In the genomic region with DNA sequence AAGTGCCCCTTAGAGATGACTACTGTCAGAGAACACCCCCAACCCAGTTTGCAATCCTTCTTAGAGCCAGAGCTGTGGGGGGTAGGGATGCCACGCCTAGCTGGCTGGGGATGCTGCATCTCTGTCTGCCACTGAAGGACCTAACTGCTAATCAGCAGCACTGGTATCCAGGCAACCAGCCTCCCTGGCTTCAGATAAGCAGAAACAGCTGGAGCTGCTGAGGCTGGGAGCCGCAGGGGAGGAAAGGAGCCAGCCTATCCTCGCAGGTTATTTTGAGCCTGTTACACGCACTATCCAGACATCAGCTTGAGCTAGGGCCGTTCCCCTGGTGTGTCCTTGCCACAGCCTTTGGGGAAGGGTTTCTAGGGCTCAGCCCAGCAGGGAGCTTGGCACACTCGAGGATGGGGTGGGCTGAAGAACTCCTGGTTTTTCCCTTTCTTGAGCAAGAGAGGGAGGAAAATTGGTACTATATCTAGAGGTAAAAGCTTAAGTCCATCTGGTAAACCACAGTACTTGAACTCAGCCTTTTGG, we compare ENCODE assay signal across 8 mouse cellular contexts.
DNase-seq lines count a peak whose midpoint lies in the region; ATAC-seq and TF ChIP-seq lines count a peak whose summit lies in the region.

No protein-coding gene starts in this region.

- no peak overlapping the region for H3K4me3 ChIP-seq in cerebellum, adult 2 months (replicated peaks; ENCODE audit: insufficient read depth, low read depth, low read length)
- no peak overlapping the region for H3K4me3 ChIP-seq in G1E (ENCODE audit: low read depth, low read length)
- H3K4me3 ChIP-seq in forebrain, embryonic 10.5 days: peak overlapping the region; percentile 2; the same call in 1 of the 2 replicates
- H3K4me3 ChIP-seq in heart, embryonic 14.5 days (ENCODE audit: control insufficient read depth in 1 of 2, insufficient read depth in 1 of 2, low read depth in 1 of 2, low read length in 2 of 2): no peak overlapping the region
- no peak overlapping the region for H3K4me3 ChIP-seq in neural tube, embryonic 12.5 days

- intact Hi-C loops in left cerebral cortex, postnatal 4 days (cut with DNase I): no loop called here

- no peak for TF ChIP-seq POLR2A in cerebellum, adult 2 months (IDR thresholded peaks at IDR 0.05; ENCODE audit: borderline replicate concordance, insufficient read depth, low read length)

- peak; percentile 70 for ATAC-seq in G1E (ENCODE audit: extremely low read depth, insufficient number of reproducible peaks, low FRiP score, poor library complexity, severe bottlenecking)
- ATAC-seq in heart, embryonic 14.5 days (ENCODE audit: insufficient number of reproducible peaks, insufficient read depth, low FRiP score, low read depth): peak; percentile 71
- peak; percentile 81 for ATAC-seq in neural tube, embryonic 12.5 days (ENCODE audit: low FRiP score, low read depth)

- H3K4me1 ChIP-seq in cerebellum, adult 2 months (ENCODE audit: control insufficient read depth, insufficient read depth, low read length): peaks cover 37% of the 10 kb centered on the region
- peaks cover 5% of the 10 kb centered on the region for H3K4me1 ChIP-seq in G1E (ENCODE audit: insufficient read depth, low read depth, low read length)
- H3K4me1 ChIP-seq in forebrain, embryonic 10.5 days: peaks cover 72% of the 10 kb centered on the region
- peaks cover 39 to 57% of the 10 kb centered on the region in 2 experiments for H3K4me1 ChIP-seq in heart, embryonic 14.5 days (ENCODE audit: control insufficient read depth in 2 of 2, insufficient read depth in 2 of 2, low read length in 2 of 2)
- peaks cover 42% of the 10 kb centered on the region for H3K4me1 ChIP-seq in neural tube, embryonic 12.5 days

- no peaks in the 10 kb centered on the region for H3K36me3 ChIP-seq in G1E (replicated peaks)
- H3K36me3 ChIP-seq in forebrain, embryonic 10.5 days (replicated peaks): no peaks in the 10 kb centered on the region
- H3K36me3 ChIP-seq in heart, embryonic 14.5 days (ENCODE audit: control insufficient read depth, insufficient read depth, low read length): no peaks in the 10 kb centered on the region
- H3K36me3 ChIP-seq in neural tube, embryonic 12.5 days: no peaks in the 10 kb centered on the region

- TF ChIP-seq CTCF in cerebellum, adult 2 months (IDR thresholded peaks at IDR 0.05; ENCODE audit: borderline replicate concordance, insufficient read depth, low read depth, low read length): no peak
- no peak for TF ChIP-seq CTCF in G1E (IDR thresholded peaks at IDR 0.05; ENCODE audit: low read depth, low read length)

- peak overlapping the region; percentile 31 for H3K4me2 ChIP-seq in heart, embryonic 14.5 days (ENCODE audit: low read length)
- peak overlapping the region; percentile 33 for H3K4me2 ChIP-seq in neural tube, embryonic 12.5 days (replicated peaks)

- H3K9ac ChIP-seq in heart, embryonic 14.5 days (ENCODE audit: low read length): peak overlapping the region; percentile 65
- peak overlapping the region; percentile 9; the same call in 1 of the 2 replicates for H3K9ac ChIP-seq in neural tube, embryonic 12.5 days

- WGBS in cerebellum, adult 2 months: 4% methylated on average over 6 of the region's 6 CpGs
- 0% methylated on average over 6 of the region's 6 CpGs for WGBS in forebrain, embryonic 10.5 days
- whole genome bisulfite sequencing in heart, embryonic 14.5 days: 7% methylated on average over 6 of the region's 6 CpGs
- WGBS in neural tube, embryonic 12.5 days: 5% methylated on average over 6 of the region's 6 CpGs

- peak overlapping the region; percentile 89 for H3K27ac ChIP-seq in cerebellum, adult 2 months (ENCODE audit: insufficient read depth, low read length)
- H3K27ac ChIP-seq in forebrain, embryonic 10.5 days: peak overlapping the region; percentile 80
- peak overlapping the region; percentile 94 to 98 for H3K27ac ChIP-seq in heart, embryonic 14.5 days (replicated peaks in 1 of 2; ENCODE audit: control insufficient read depth in 1 of 2, insufficient read depth in 1 of 2, low read depth in 2 of 2, low read length in 2 of 2)
- peak overlapping the region; percentile 87 for H3K27ac ChIP-seq in neural tube, embryonic 12.5 days

- peak in 1 of 2 experiments; percentile 59 for DNase-seq in cerebellum, adult 2 months
- DNase-seq in cerebellum, postnatal 4 days (ENCODE audit: low spot score in 2 of 2): no peak
- DNase-seq in G1E (ENCODE audit: low spot score): no peak
- peak; percentile 75 for DNase-seq in forebrain, embryonic 10.5 days (ENCODE audit: extremely low spot score, low spot score)
- peak; percentile 65 for DNase-seq in left cerebral cortex, postnatal 4 days
- DNase-seq in ovary, adult 18-20 months (ENCODE audit: low spot score): no peak

- H3K27me3 ChIP-seq in cerebellum, adult 2 months (ENCODE audit: control insufficient read depth, insufficient read depth, low read length): no peaks in the 10 kb centered on the region
- H3K27me3 ChIP-seq in G1E (ENCODE audit: insufficient read depth, low read length): peaks cover 63% of the 10 kb centered on the region
- H3K27me3 ChIP-seq in forebrain, embryonic 10.5 days (ENCODE audit: poor library complexity, severe bottlenecking): peaks cover 46% of the 10 kb centered on the region
- H3K27me3 ChIP-seq in heart, embryonic 14.5 days (ENCODE audit: control insufficient read depth, insufficient read depth, low read length): no peaks in the 10 kb centered on the region
- H3K27me3 ChIP-seq in neural tube, embryonic 12.5 days (replicated peaks): no peaks in the 10 kb centered on the region

- H3K9me3 ChIP-seq in G1E (replicated peaks): no peaks in the 10 kb centered on the region
- H3K9me3 ChIP-seq in forebrain, embryonic 10.5 days: no peaks in the 10 kb centered on the region
- H3K9me3 ChIP-seq in heart, embryonic 14.5 days (ENCODE audit: control insufficient read depth, low read length): no peaks in the 10 kb centered on the region
- H3K9me3 ChIP-seq in neural tube, embryonic 12.5 days: no peaks in the 10 kb centered on the region

Comparison
In these comparisons a context has a peak if more than half of its experiments do, and no peak if none do; other contexts are left out.
1. DNase-seq: peak in forebrain, embryonic 10.5 days (single experiment) and left cerebral cortex, postnatal 4 days (single experiment); none in cerebellum, postnatal 4 days (0 of 2), G1E (single experiment) and ovary, adult 18-20 months (single experiment).
2. Peak in every context shown above with its lines, with median percentiles within 50 percentile points of each other: H3K27ac ChIP-seq and ATAC-seq.